Mouse (Mus musculus): ENCODE measurements around the gene Hoxb6.

DNA sequence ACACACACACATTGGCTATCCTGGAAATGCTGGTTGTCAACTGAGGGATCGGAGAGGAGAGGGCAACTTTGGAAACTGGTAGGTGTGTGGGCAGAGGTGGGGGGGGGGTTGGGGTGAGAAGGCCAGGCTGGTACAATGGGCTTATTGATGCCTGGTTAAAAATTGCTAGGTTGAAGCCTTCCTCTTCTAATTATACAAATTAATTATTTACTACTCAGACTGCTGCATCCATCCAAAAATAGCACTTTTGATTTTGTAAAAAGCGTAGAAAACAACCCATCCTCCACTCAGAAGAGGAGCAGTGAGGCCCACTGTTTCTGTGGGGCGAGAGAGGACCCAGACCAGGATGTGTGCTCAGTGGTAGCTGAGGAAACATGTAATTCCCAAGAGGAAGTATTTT is 42.7 kb downstream of the Hoxb6 start:
- TF ChIP-seq CTCF (conservative IDR thresholded peaks at IDR 0.05; ENCODE audit: low read length) (no peak), POU5F1 (IDR thresholded peaks at IDR 0.05; ENCODE audit: borderline replicate concordance, low read length) (no peak)

Measured in E14TG2a.4 (cell line).